Mouse (Mus musculus) kidney, postnatal 25 days (tissue): ENCODE measurements at regions not wholly inside any gene's neighbourhood (a gene's known extent, or its start where the extent isn't known, plus 50 kb on each side); places are given as distances from the start of the nearest gene placed in this dataset.

ENCODE experiments used
- DNase-seq, 2 experiments: peaks; one replicate each; pipeline ENCODE4 v3.0.0; 2021; ENCODE audit warnings: mixed read lengths in 2 of 2

DNA sequence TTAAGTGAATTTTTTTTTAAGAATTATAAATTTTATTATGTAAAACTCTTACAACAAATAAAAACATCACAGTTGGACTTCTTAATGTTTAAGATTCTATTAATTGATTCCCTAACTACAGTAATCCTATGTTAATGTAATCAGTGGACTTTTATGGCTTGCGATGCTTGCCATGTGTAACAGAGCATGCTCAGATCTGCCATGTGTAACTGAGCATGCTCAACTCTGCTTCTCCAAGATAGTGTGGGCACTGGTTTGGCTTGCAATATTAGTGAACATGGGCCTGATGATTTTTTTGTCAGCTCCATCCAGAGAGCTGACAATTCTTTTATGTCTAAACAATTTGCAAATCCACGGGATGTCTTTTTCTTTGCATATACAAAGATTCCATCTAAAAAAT lies 66.4 kb upstream of the Tas2r119 start:
- no peak for DNase-seq
